Mouse (Mus musculus) hindbrain, embryonic 11.5 days (tissue): Measurements from ENCODE around the gene Nsmce4a. TPM values are rescaled to one million over a fixed set of nuclear protein-coding genes. Genes with fewer than 3 reads are reported as not detected.
"Not testable (repeated sequence)": the region's sequence is repeated elsewhere in the genome, so short reads cannot be mapped to it uniquely, and the experiment has no call there.

Experiments used
- ATAC-seq: fragments of 200-750 bp; cut with Nextera tagmentation; 2 replicates; pipeline ENCODE4 v1.8.0; 2017; ENCODE audit warnings: mild to moderate bottlenecking, moderate TSS enrichment, moderate library complexity; ENCODE audit not compliant: low FRiP score
- DNase-seq: peaks from one replicate; pipeline ENCODE4 v3.0.0-alpha.2; 2015; ENCODE audit warnings: low spot score
- H3K27ac ChIP-seq: fragments of 300-500 bp; sonication (generic); 2 replicates; pipeline ENCODE4 v1.5.1; 2014; ENCODE audit warnings: mild to moderate bottlenecking, low read depth, low read length
- H3K27me3 ChIP-seq: fragments of 300-500 bp; sonication (generic); 2 replicates; pipeline ENCODE4 v1.6.1; 2014; ENCODE audit warnings: mild to moderate bottlenecking, low read length, moderate library complexity, mixed read lengths; ENCODE audit not compliant: control insufficient read depth, insufficient read depth
- H3K36me3 ChIP-seq: fragments of 300-500 bp; sonication (generic); 2 replicates; pipeline ENCODE4 v1.6.1; 2014; ENCODE audit warnings: mild to moderate bottlenecking, low read length, moderate library complexity, mixed read lengths; ENCODE audit not compliant: control insufficient read depth, insufficient read depth
- H3K4me1 ChIP-seq: fragments of 300-500 bp; sonication (generic); replicated peaks from 2 replicates; pipeline ENCODE4 v1.6.1; 2014; ENCODE audit warnings: low read length, mixed read lengths; ENCODE audit not compliant: control insufficient read depth, insufficient read depth
- H3K4me2 ChIP-seq: fragments of 300-500 bp; sonication (generic); replicated peaks from 2 replicates; pipeline ENCODE4 v1.6.1; 2014; ENCODE audit warnings: mild to moderate bottlenecking, low read depth, low read length
- H3K4me3 ChIP-seq: fragments of 300-500 bp; sonication (generic); 2 replicates; pipeline ENCODE4 v1.5.1; 2014; ENCODE audit warnings: low read depth, low read length
- H3K9ac ChIP-seq: fragments of 300-500 bp; sonication (generic); 2 replicates; pipeline ENCODE4 v1.6.1; 2014; ENCODE audit warnings: low read depth, low read length
- H3K9me3 ChIP-seq: fragments of 300-500 bp; sonication (generic); 2 replicates; pipeline ENCODE4 v1.6.1; 2016; ENCODE audit warnings: low read length; ENCODE audit not compliant: control insufficient read depth
- WGBS: fragments of 180-500 bp; shearing (Covaris S2); extraction: QIAGEN DNeasy Blood & Tissue Kit; methylation state at CpG from one replicate; pipeline ENCODE4 v1.1.7; 2014; 5-methylcytosine and 5-hydroxymethylcytosine counted together
- polyA plus RNA-seq: library from polyadenylated mRNA; unstranded; fragments of >200 nt; fragmentation: Nextera tagmentation; extraction: Ambion mirVana; gene quantifications from 2 replicates; pipeline ENCODE4 v1.2.1, GENCODE M21; 2014

The Nsmce4a gene
- polyA plus RNA-seq, 1 experiment from 2014 or later = 198 TPM

- 92% methylated on average over 4 of the region's 4 CpGs for WGBS
- Histone ChIP-seq H3K36me3 (peaks cover 10% of the 10 kb centered on the region; the same call in 1 of the 2 replicates), H3K9ac (no peak overlapping the region)
These were observed 35.9 kb downstream of the Nsmce4a start for GRCm38 (mm10) chr7:130537068-130537467.

GRCm38 (mm10) chr7:130535174-130535573 is 37.7 kb downstream of the Nsmce4a start:
- no peak for DNase-seq
- no peak overlapping the region for H3K4me3 ChIP-seq
- ATAC-seq = no peak
- no peak overlapping the region for H3K9ac ChIP-seq
- no peak overlapping the region for H3K4me2 ChIP-seq
- H3K27ac ChIP-seq = no peak overlapping the region
- peaks cover 10% of the 10 kb centered on the region; the same call in 1 of the 2 replicates for H3K36me3 ChIP-seq
- 92% methylated on average over 4 of the region's 4 CpGs for WGBS
- H3K4me1 ChIP-seq = no peaks in the 10 kb centered on the region; the same call in 1 of the 2 replicates
- H3K9me3 ChIP-seq = no peaks in the 10 kb centered on the region
- no peaks in the 10 kb centered on the region for H3K27me3 ChIP-seq

More at GRCm38 (mm10) chr7:130537068-130537467, 35.9 kb downstream of the Nsmce4a start:
- no peak for DNase-seq
- Histone ChIP-seq H3K4me1 (no peaks in the 10 kb centered on the region; the same call in 1 of the 2 replicates), H3K27me3 (no peaks in the 10 kb centered on the region), H3K4me2 (no peak overlapping the region), H3K9me3 (no peaks in the 10 kb centered on the region), H3K27ac (no peak overlapping the region), H3K4me3 (no peak overlapping the region)
- no peak for ATAC-seq

- no peaks in the 10 kb centered on the region for H3K27me3 ChIP-seq
- H3K4me1 ChIP-seq = no peaks in the 10 kb centered on the region; the same call in 1 of the 2 replicates
- no peak overlapping the region for H3K4me2 ChIP-seq
- H3K9me3 ChIP-seq = no peaks in the 10 kb centered on the region
- peak; percentile 92 for DNase-seq
- H3K36me3 ChIP-seq = 0 out of 2 replicates have a peak, but pooled peaks cover 5% of the 10 kb centered on the region
- H3K4me3 ChIP-seq = no peak overlapping the region
- no peak overlapping the region for H3K9ac ChIP-seq
- WGBS = 55% methylated on average over 24 of the region's 25 CpGs
- peak; percentile 54; the same call in 1 of the 2 replicates for ATAC-seq
- no peak overlapping the region for H3K27ac ChIP-seq
These were observed 39.3 kb downstream of the Nsmce4a start for GRCm38 (mm10) chr7:130533316-130534260.

- not testable (repeated sequence) for H3K27me3 ChIP-seq, H3K9me3 ChIP-seq, H3K27ac ChIP-seq, H3K4me3 ChIP-seq, H3K4me2 ChIP-seq, H3K9ac ChIP-seq, DNase-seq, ATAC-seq, H3K4me1 ChIP-seq, H3K36me3 ChIP-seq
- WGBS = 94% methylated on average over 14 of the region's 15 CpGs
These were observed 41.8 kb downstream of the Nsmce4a start for GRCm38 (mm10) chr7:130531138-130531537.

- no peak overlapping the region for H3K9ac ChIP-seq
- H3K4me3 ChIP-seq = no peak overlapping the region
- ATAC-seq (no peak), DNase-seq (no peak)
- no peaks in the 10 kb centered on the region for H3K4me1 ChIP-seq
- no peaks in the 10 kb centered on the region for H3K9me3 ChIP-seq
- no peak overlapping the region for H3K4me2 ChIP-seq
- WGBS = 92% methylated on average over 9 of the region's 9 CpGs
- H3K27ac ChIP-seq = no peak overlapping the region
- no peaks in the 10 kb centered on the region for H3K36me3 ChIP-seq
- H3K27me3 ChIP-seq = no peaks in the 10 kb centered on the region
These were observed 45.6 kb downstream of the Nsmce4a start for GRCm38 (mm10) chr7:130527306-130527705.

GRCm38 (mm10) chr7:130523451-130523850 is 49.5 kb downstream of the Nsmce4a start:
- no peak overlapping the region for H3K27ac ChIP-seq
- no peaks in the 10 kb centered on the region for H3K4me1 ChIP-seq

GRCm38 (mm10) chr7:130520812-130521422 is 52.0 kb downstream of the Nsmce4a start:
- Histone ChIP-seq H3K4me3 (no peak overlapping the region), H3K4me1 (no peaks in the 10 kb centered on the region), H3K27me3 (no peaks in the 10 kb centered on the region), H3K9ac (no peak overlapping the region), H3K9me3 (no peaks in the 10 kb centered on the region), H3K27ac (no peak overlapping the region), H3K36me3 (no peaks in the 10 kb centered on the region), H3K4me2 (no peak overlapping the region)
- ATAC-seq = no peak
- 89% methylated on average over 14 of the region's 14 CpGs for WGBS
- DNase-seq = no peak

More at GRCm38 (mm10) chr7:130523451-130523850, 49.5 kb downstream of the Nsmce4a start:
- Histone ChIP-seq H3K9ac (no peak overlapping the region), H3K9me3 (no peaks in the 10 kb centered on the region), H3K27me3 (no peaks in the 10 kb centered on the region), H3K36me3 (no peaks in the 10 kb centered on the region), H3K4me2 (no peak overlapping the region), H3K4me3 (no peak overlapping the region)
- 97% methylated on average over 8 of the region's 8 CpGs for WGBS
- DNase-seq (no peak), ATAC-seq (no peak)

- ATAC-seq = no peak
- no peaks in the 10 kb centered on the region for H3K36me3 ChIP-seq
- H3K9me3 ChIP-seq = no peaks in the 10 kb centered on the region
- peak within 1 kb of the TSS; percentile 56 for H3K4me2 ChIP-seq
- peak within 1 kb of the TSS; percentile 67 for H3K4me3 ChIP-seq
- 21% methylated on average over 20 of the region's 20 CpGs for WGBS
- H3K27me3 ChIP-seq = no peaks in the 10 kb centered on the region
- peak within 1 kb of the TSS; percentile 76 for H3K9ac ChIP-seq
- H3K4me1 ChIP-seq = no peaks in the 10 kb centered on the region
- DNase-seq = no peak
- peak within 1 kb of the TSS; percentile 92 for H3K27ac ChIP-seq
These were observed 52.9 kb downstream of the Nsmce4a start, which contains the start of gene Ate1 for GRCm38 (mm10) chr7:130520049-130520425. TSS of gene Ate1 (minus strand) at chr7:130520369.
